Mouse (Mus musculus) heart, embryonic 14.5 days (tissue): ENCODE measurements around the gene Dcx. TPM values are rescaled to one million over a fixed set of nuclear protein-coding genes. Genes with fewer than 3 reads are reported as not detected.

Source experiments
- ATAC-seq: fragments of 200-750 bp; cut with Nextera tagmentation; 2 replicates; pipeline ENCODE4 v1.8.0; 2017; ENCODE audit warnings: low read depth, moderate TSS enrichment; ENCODE audit not compliant: insufficient number of reproducible peaks, insufficient read depth, low FRiP score
- H3K27ac ChIP-seq, 2 experiments: fragments of 200-500 bp in 1 of 2; fragments of 300-500 bp in 1 of 2; sonication (generic) in 1 of 2; replicated peaks in 1 of 2; 2 replicates each; pipeline ENCODE4 v1.5.1; 2012 to 2014; ENCODE audit warnings: low read depth in 2 of 2, low read length in 2 of 2, control low read depth in 1 of 2, mild to moderate bottlenecking in 1 of 2, mixed read lengths in 1 of 2; ENCODE audit not compliant: control insufficient read depth in 1 of 2, insufficient read depth in 1 of 2
- H3K27me3 ChIP-seq: fragments of 300-500 bp; sonication (generic); 2 replicates; pipeline ENCODE4 v1.6.1; 2014; ENCODE audit warnings: mild to moderate bottlenecking, low read length, control low read depth; ENCODE audit not compliant: control insufficient read depth, insufficient read depth
- H3K36me3 ChIP-seq: fragments of 300-500 bp; sonication (generic); 2 replicates; pipeline ENCODE4 v1.6.1; 2014; ENCODE audit warnings: mild to moderate bottlenecking, control low read depth, low read length, mixed read lengths; ENCODE audit not compliant: control insufficient read depth, insufficient read depth
- H3K4me1 ChIP-seq, 2 experiments: fragments of 200-500 bp in 1 of 2; fragments of 300-500 bp in 1 of 2; sonication (generic) in 1 of 2; 2 replicates each; pipeline ENCODE4 v1.6.1; 2012 to 2014; ENCODE audit warnings: low read length in 2 of 2, control low read depth in 1 of 2, mixed read lengths in 1 of 2; ENCODE audit not compliant: control insufficient read depth in 2 of 2, insufficient read depth in 2 of 2
- H3K4me2 ChIP-seq: fragments of 300-500 bp; sonication (generic); 2 replicates; pipeline ENCODE4 v1.6.1; 2014; ENCODE audit warnings: mild to moderate bottlenecking, low read length
- H3K4me3 ChIP-seq, 2 experiments: fragments of 200-500 bp in 1 of 2; fragments of 300-500 bp in 1 of 2; sonication (generic) in 1 of 2; 2 replicates each; pipeline ENCODE4 v1.5.1; 2012 to 2014; ENCODE audit warnings: low read length in 2 of 2, mild to moderate bottlenecking in 2 of 2, control low read depth in 1 of 2, low read depth in 1 of 2, moderate library complexity in 1 of 2; ENCODE audit not compliant: control insufficient read depth in 1 of 2, insufficient read depth in 1 of 2
- H3K9ac ChIP-seq: fragments of 300-500 bp; sonication (generic); 2 replicates; pipeline ENCODE4 v1.6.1; 2014; ENCODE audit warnings: mild to moderate bottlenecking, low read length
- H3K9me3 ChIP-seq: fragments of 300-500 bp; sonication (generic); 2 replicates; pipeline ENCODE4 v1.6.1; 2016; ENCODE audit warnings: low read length, control low read depth; ENCODE audit not compliant: control insufficient read depth
- WGBS: fragments of 180-500 bp; shearing (Covaris S2); extraction: QIAGEN DNeasy Blood & Tissue Kit; methylation state at CpG from one replicate; pipeline ENCODE4 v1.1.7; 2014; 5-methylcytosine and 5-hydroxymethylcytosine counted together
- microRNA-seq: library from miRNA; unstranded; fragments of <30 nt; microRNA quantifications from one replicate; pipeline ENCODE4, GENCODE M21; 2016
- polyA plus RNA-seq: library from polyadenylated mRNA; unstranded; fragments of >200 nt; fragmentation: Nextera tagmentation; extraction: Ambion mirVana; gene quantifications from 2 replicates; pipeline ENCODE4 v1.2.1, GENCODE M21; 2014

Gene Dcx
- polyA plus RNA-seq, 1 experiment from 2014 or later: 0.47 TPM

- H3K36me3 ChIP-seq: no peaks in the 10 kb centered on the region
- H3K4me2 ChIP-seq: peak within 1 kb of the TSS; percentile 61
- no peaks in the 10 kb centered on the region; a peak in 1 of 4 replicates for H3K4me1 ChIP-seq
- H3K27ac ChIP-seq: peak within 1 kb of the TSS; percentile 66 to 69
- H3K4me3 ChIP-seq: peak within 1 kb of the TSS; percentile 42 to 46
- H3K27me3 ChIP-seq: no peaks in the 10 kb centered on the region
- H3K9ac ChIP-seq: peak within 1 kb of the TSS; percentile 65
- no peaks in the 10 kb centered on the region for H3K9me3 ChIP-seq
- no peak for ATAC-seq
- 34% methylated on average over 4 of the region's 4 CpGs for WGBS
These were observed 105.9 kb downstream of the Dcx start, which contains the start of gene Capn6 for GRCm38 (mm10) chrX:143827212-143827611. TSS of gene Capn6 (minus strand) at chrX:143827414.

GRCm38 (mm10) chrX:143826521-143826920 is 106.6 kb downstream of the Dcx start:
- peak overlapping the region; percentile 65 for H3K9ac ChIP-seq
- peak; percentile 47; the same call in 1 of the 2 replicates for ATAC-seq
- peak overlapping the region; percentile 66 to 69 for H3K27ac ChIP-seq
- H3K4me2 ChIP-seq: peak overlapping the region; percentile 61
- no peaks in the 10 kb centered on the region for H3K36me3 ChIP-seq
- H3K4me1 ChIP-seq: no peaks in the 10 kb centered on the region; a peak in 1 of 4 replicates
- H3K4me3 ChIP-seq: peak overlapping the region; percentile 42 to 46
- H3K9me3 ChIP-seq: no peaks in the 10 kb centered on the region
- H3K27me3 ChIP-seq: no peaks in the 10 kb centered on the region
- 29% methylated on average over 4 of the region's 4 CpGs for WGBS

- Histone ChIP-seq H3K4me2 (no peak overlapping the region), H3K9ac (no peak overlapping the region), H3K4me1 (no peaks in the 10 kb centered on the region; a peak in 1 of 4 replicates), H3K4me3 (no peak overlapping the region), H3K36me3 (no peaks in the 10 kb centered on the region), H3K27ac (no peak overlapping the region), H3K27me3 (no peaks in the 10 kb centered on the region), H3K9me3 (no peaks in the 10 kb centered on the region)
- ATAC-seq: no peak
- 83% methylated on average over 2 of the region's 2 CpGs for WGBS
These were observed 114.2 kb downstream of the Dcx start for GRCm38 (mm10) chrX:143818961-143819360.

- Histone ChIP-seq H3K36me3 (no peaks in the 10 kb centered on the region), H3K4me3 (no peak overlapping the region), H3K9me3 (no peaks in the 10 kb centered on the region), H3K4me1 (no peaks in the 10 kb centered on the region), H3K27me3 (no peaks in the 10 kb centered on the region), H3K4me2 (no peak overlapping the region), H3K9ac (no peak overlapping the region), H3K27ac (no peak overlapping the region)
- no peak for ATAC-seq
- 62% methylated on average over 1 of the region's 1 CpGs for WGBS
These were observed 117.2 kb downstream of the Dcx start for GRCm38 (mm10) chrX:143815948-143816347.

Small RNA genes lying within 50 kb of the gene (microRNA-seq; reads per million reads assigned to microRNA genes)
- not detected for gene Gm47298

Other genes starting within 250 kb of the Dcx start
- gene Capn6, start 105.9 kb downstream of the Dcx start, polyA plus RNA-seq: 148 and 158 TPM in 2 replicates
- 0.76 and 1.1 TPM in 2 replicates for gene A730046J19Rik, start 220.4 kb upstream of the Dcx start, polyA plus RNA-seq